Mouse (Mus musculus): ENCODE measurements around the gene Card6. TPM values are rescaled to one million over a fixed set of nuclear protein-coding genes. Genes with fewer than 3 reads are reported as not detected.

The Card6 gene
- polyA plus RNA-seq, 1 experiment from 2014 or later, result 1.4 TPM

- no peaks in the 10 kb centered on the region for H3K4me1 ChIP-seq (replicated peaks; ENCODE audit: control insufficient read depth, insufficient read depth)
- no peaks in the 10 kb centered on the region for H3K36me3 ChIP-seq (ENCODE audit: control insufficient read depth, insufficient read depth, low read length)
- WGBS, result 10% methylated on average over 2 of the region's 2 CpGs
- ATAC-seq (ENCODE audit: low FRiP score, low TSS enrichment), result no peak
- no peak overlapping the region for H3K27ac ChIP-seq (replicated peaks)
- no peak overlapping the region for H3K4me2 ChIP-seq (replicated peaks; ENCODE audit: low read depth)
- H3K9ac ChIP-seq (ENCODE audit: low read length), result no peak overlapping the region
- H3K9me3 ChIP-seq (ENCODE audit: control insufficient read depth, low read length), result no peaks in the 10 kb centered on the region
- no peaks in the 10 kb centered on the region for H3K27me3 ChIP-seq (ENCODE audit: control insufficient read depth, insufficient read depth, low read length)
- H3K4me3 ChIP-seq (ENCODE audit: low read depth, low read length), result no peak overlapping the region
- TF ChIP-seq CTCF (IDR thresholded peaks at IDR 0.05; ENCODE audit: low read depth) (peak; percentile 74), EP300 (optimal IDR thresholded peaks at IDR 0.05) (no peak)
- DNase-seq (ENCODE audit: low spot score), result no peak
Observed at GRCm38 (mm10) chr15:5086162-5086561, 22.2 kb downstream of the Card6 start.

GRCm38 (mm10) chr15:5081235-5081634, 27.1 kb downstream of the Card6 start:
- ATAC-seq (ENCODE audit: low FRiP score, low TSS enrichment) (no peak), DNase-seq (ENCODE audit: low spot score) (no peak)
- Histone ChIP-seq H3K4me3 (ENCODE audit: low read depth, low read length) (no peak overlapping the region), H3K9ac (ENCODE audit: low read length) (no peak overlapping the region), H3K27ac (replicated peaks) (no peak overlapping the region), H3K9me3 (ENCODE audit: control insufficient read depth, low read length) (no peaks in the 10 kb centered on the region), H3K27me3 (ENCODE audit: control insufficient read depth, insufficient read depth, low read length) (no peaks in the 10 kb centered on the region), H3K4me1 (replicated peaks; ENCODE audit: control insufficient read depth, insufficient read depth) (no peaks in the 10 kb centered on the region), H3K4me2 (replicated peaks; ENCODE audit: low read depth) (no peak overlapping the region), H3K36me3 (ENCODE audit: control insufficient read depth, insufficient read depth, low read length) (no peaks in the 10 kb centered on the region)
- TF ChIP-seq EP300 (optimal IDR thresholded peaks at IDR 0.05) (no peak), CTCF (IDR thresholded peaks at IDR 0.05; ENCODE audit: low read depth) (no peak)
- 77% methylated on average over 1 of the region's 1 CpGs for WGBS

GRCm38 (mm10) chr15:5068801-5069518, 39.4 kb downstream of the Card6 start:
- H3K27ac ChIP-seq (replicated peaks), result no peak overlapping the region
- no peaks in the 10 kb centered on the region for H3K4me1 ChIP-seq (replicated peaks; ENCODE audit: control insufficient read depth, insufficient read depth)
- no peaks in the 10 kb centered on the region for H3K9me3 ChIP-seq (ENCODE audit: control insufficient read depth, low read length)
- H3K27me3 ChIP-seq (ENCODE audit: control insufficient read depth, insufficient read depth, low read length), result no peaks in the 10 kb centered on the region
- no peak overlapping the region for H3K9ac ChIP-seq (ENCODE audit: low read length)
- WGBS, result 52% methylated on average over 15 of the region's 15 CpGs
- H3K4me2 ChIP-seq (replicated peaks; ENCODE audit: low read depth), result no peak overlapping the region
- DNase-seq (ENCODE audit: low spot score), result peak; percentile 26
- no peaks in the 10 kb centered on the region for H3K36me3 ChIP-seq (ENCODE audit: control insufficient read depth, insufficient read depth, low read length)
- no peak for TF ChIP-seq EP300 (optimal IDR thresholded peaks at IDR 0.05)
- TF ChIP-seq CTCF (IDR thresholded peaks at IDR 0.05; ENCODE audit: low read depth), result peak; percentile 84
- ATAC-seq (ENCODE audit: low FRiP score, low TSS enrichment), result no peak
- no peak overlapping the region for H3K4me3 ChIP-seq (ENCODE audit: low read depth, low read length)

GRCm38 (mm10) chr15:5063635-5064034, 44.7 kb downstream of the Card6 start, which contains the start of gene C7:
C7 (minus strand) TSS chr15:5063740.
- H3K9me3 ChIP-seq (ENCODE audit: control insufficient read depth, low read length), result no peaks in the 10 kb centered on the region
- H3K9ac ChIP-seq (ENCODE audit: low read length), result no peak within 1 kb of the TSS
- no peak for ATAC-seq (ENCODE audit: low FRiP score, low TSS enrichment)
- no peak within 1 kb of the TSS for H3K27ac ChIP-seq (replicated peaks)
- no peak within 1 kb of the TSS for H3K4me3 ChIP-seq (ENCODE audit: low read depth, low read length)
- no peaks in the 10 kb centered on the region for H3K4me1 ChIP-seq (replicated peaks; ENCODE audit: control insufficient read depth, insufficient read depth)
- H3K27me3 ChIP-seq (ENCODE audit: control insufficient read depth, insufficient read depth, low read length), result no peaks in the 10 kb centered on the region
- no peak within 1 kb of the TSS for H3K4me2 ChIP-seq (replicated peaks; ENCODE audit: low read depth)
- TF ChIP-seq CTCF (IDR thresholded peaks at IDR 0.05; ENCODE audit: low read depth), result no peak
- TF ChIP-seq EP300 (optimal IDR thresholded peaks at IDR 0.05), result no peak
- H3K36me3 ChIP-seq (ENCODE audit: control insufficient read depth, insufficient read depth, low read length), result no peaks in the 10 kb centered on the region
- no peak for DNase-seq (ENCODE audit: low spot score)

Other genes starting within 250 kb of the Card6 start
- gene Mroh2b, start 209.8 kb downstream of the Card6 start, polyA plus RNA-seq (2015; fragmentation: Nextera tagmentation; extraction: Ambion mirVana), result not detected in 2 replicates
- gene C7, start 44.8 kb downstream of the Card6 start, polyA plus RNA-seq (2015; fragmentation: Nextera tagmentation; extraction: Ambion mirVana), result 0.04 and 0.06 TPM in 2 replicates
- gene Rpl37, start 8.1 kb upstream of the Card6 start, polyA plus RNA-seq (2015; fragmentation: Nextera tagmentation; extraction: Ambion mirVana), result 661 and 725 TPM in 2 replicates
- gene Prkaa1, start 35.3 kb upstream of the Card6 start, polyA plus RNA-seq (2015; fragmentation: Nextera tagmentation; extraction: Ambion mirVana), result 13.7 and 13.9 TPM in 2 replicates
- gene Ttc33, start 77.0 kb upstream of the Card6 start, polyA plus RNA-seq (2015; fragmentation: Nextera tagmentation; extraction: Ambion mirVana), result 26.7 and 27.3 TPM in 2 replicates
- gene Ptger4, start 135.6 kb upstream of the Card6 start, polyA plus RNA-seq (2015; fragmentation: Nextera tagmentation; extraction: Ambion mirVana), result 6.3 and 6.4 TPM in 2 replicates